Mouse (Mus musculus) heart, embryonic 16.5 days (tissue): Measurements from ENCODE around the gene Gadd45g. TPM values are rescaled to one million over a fixed set of nuclear protein-coding genes. Genes with fewer than 3 reads are reported as not detected.
"Not testable (repeated sequence)": the region's sequence is repeated elsewhere in the genome, so short reads cannot be mapped to it uniquely, and the experiment has no call there.

Experiments
- ATAC-seq: fragments of 200-750 bp; cut with Nextera tagmentation; replicated peaks from 2 replicates; pipeline ENCODE4 v1.8.0; 2017; ENCODE audit warnings: moderate number of reproducible peaks; ENCODE audit not compliant: insufficient read depth, low FRiP score; ENCODE audit errors: extremely low read depth
- H3K27ac ChIP-seq: fragments of 300-500 bp; sonication (generic); 2 replicates; pipeline ENCODE4 v1.5.1; 2014; ENCODE audit warnings: mild to moderate bottlenecking, low read length, control low read depth, moderate library complexity
- H3K27me3 ChIP-seq: fragments of 300-500 bp; sonication (generic); 2 replicates; pipeline ENCODE4 v1.6.1; 2014; ENCODE audit warnings: low read length, mixed read lengths; ENCODE audit not compliant: control insufficient read depth, insufficient read depth
- H3K36me3 ChIP-seq: fragments of 300-500 bp; sonication (generic); 2 replicates; pipeline ENCODE4 v1.6.1; 2014; ENCODE audit not compliant: control insufficient read depth, insufficient read depth
- H3K4me1 ChIP-seq: fragments of 300-500 bp; sonication (generic); 2 replicates; pipeline ENCODE4 v1.6.1; 2014; ENCODE audit warnings: low read length, mixed read lengths; ENCODE audit not compliant: control insufficient read depth, insufficient read depth
- H3K4me2 ChIP-seq: fragments of 300-500 bp; sonication (generic); 2 replicates; pipeline ENCODE4 v1.6.1; 2014; ENCODE audit warnings: low read depth, mild to moderate bottlenecking, control low read depth, low read length
- H3K4me3 ChIP-seq: fragments of 300-500 bp; sonication (generic); 2 replicates; pipeline ENCODE4 v1.5.1; 2014; ENCODE audit warnings: mild to moderate bottlenecking, control low read depth, low read length
- H3K9ac ChIP-seq: fragments of 300-500 bp; sonication (generic); 2 replicates; pipeline ENCODE4 v1.6.1; 2014; ENCODE audit warnings: low read length, control low read depth
- H3K9me3 ChIP-seq: fragments of 300-500 bp; sonication (generic); replicated peaks from 2 replicates; pipeline ENCODE4 v1.6.1; 2016; ENCODE audit warnings: low read length; ENCODE audit not compliant: control insufficient read depth
- WGBS: fragments of 180-500 bp; shearing (Covaris S2); extraction: QIAGEN DNeasy Blood & Tissue Kit; methylation state at CpG from one replicate; pipeline ENCODE4 v1.1.7; 2014; 5-methylcytosine and 5-hydroxymethylcytosine counted together
- polyA plus RNA-seq: library from polyadenylated mRNA; unstranded; fragments of >200 nt; fragmentation: Nextera tagmentation; extraction: Ambion mirVana; gene quantifications from 2 replicates; pipeline ENCODE4 v1.2.1, GENCODE M21; 2015

Gadd45g gene
- polyA plus RNA-seq, 1 experiment from 2014 or later = 43.1 TPM

DNA sequence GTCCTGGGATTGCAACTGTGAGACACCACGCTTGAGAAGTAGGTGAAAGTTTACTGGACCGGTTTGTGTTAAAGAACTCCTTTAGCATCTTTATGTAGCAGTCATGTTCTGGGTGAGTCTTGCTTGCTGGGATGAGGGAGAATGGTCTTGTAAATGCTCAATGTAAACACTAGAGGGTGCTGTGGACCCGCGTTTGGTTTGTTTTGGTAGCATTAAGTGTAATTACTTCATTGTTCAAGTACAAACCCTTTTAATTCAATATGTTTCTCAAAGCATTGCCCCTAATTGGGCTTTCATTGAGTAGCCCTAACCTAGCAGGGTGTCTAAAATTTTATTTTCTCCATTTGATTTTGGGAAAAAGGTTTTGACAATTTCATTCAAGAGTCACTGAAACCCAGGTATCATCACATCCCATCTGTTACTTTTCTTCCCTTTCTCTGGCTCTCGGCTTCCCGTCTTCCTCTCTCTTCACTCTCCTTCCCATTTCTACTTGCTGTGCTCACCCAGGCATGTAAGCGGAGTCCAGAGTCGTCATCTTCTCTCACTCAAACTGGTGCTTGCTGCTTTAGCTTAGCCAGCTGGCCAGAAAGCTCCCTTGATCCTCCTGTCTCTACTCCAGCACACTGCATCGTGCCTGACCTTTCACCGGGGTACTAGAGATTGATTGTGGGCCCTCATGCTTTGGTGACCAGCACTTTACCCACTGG, 15.6 kb upstream of the Gadd45g start:
- 29% methylated on average over 10 of the region's 10 CpGs for WGBS

DNA sequence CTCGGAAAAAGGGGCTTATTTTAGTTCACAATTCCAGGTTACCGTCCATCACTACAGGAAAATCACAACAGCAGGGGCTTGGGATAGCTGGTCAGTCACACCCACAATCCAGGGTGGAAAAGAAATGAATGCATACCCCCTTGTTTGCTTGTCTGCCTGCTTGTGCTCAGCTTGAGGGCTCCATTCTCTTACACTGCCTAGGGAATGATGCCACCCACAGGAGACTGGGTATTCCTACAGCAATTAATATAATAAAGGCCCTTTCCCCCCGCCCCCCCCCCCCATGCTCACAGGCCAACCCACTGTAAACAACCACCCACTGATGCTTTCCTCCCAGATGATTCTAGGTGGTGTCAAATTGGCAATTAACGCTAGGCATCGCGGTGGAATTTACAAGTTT, 14.0 kb upstream of the Gadd45g start:
- no peak overlapping the region for H3K9ac ChIP-seq
- peaks cover 4% of the 10 kb centered on the region for H3K4me1 ChIP-seq
- no peaks in the 10 kb centered on the region for H3K9me3 ChIP-seq
- ATAC-seq = no peak
- no peaks in the 10 kb centered on the region for H3K27me3 ChIP-seq
- H3K27ac ChIP-seq = no peak overlapping the region
- no peaks in the 10 kb centered on the region for H3K36me3 ChIP-seq
- H3K4me3 ChIP-seq = no peak overlapping the region
- no peak overlapping the region for H3K4me2 ChIP-seq
- 79% methylated on average over 6 of the region's 6 CpGs for WGBS

More for the DNA sequence above, 15.6 kb upstream of the Gadd45g start:
- Histone ChIP-seq H3K4me3 (no peak overlapping the region), H3K27me3 (no peaks in the 10 kb centered on the region), H3K36me3 (no peaks in the 10 kb centered on the region), H3K27ac (no peak overlapping the region), H3K4me2 (no peak overlapping the region), H3K4me1 (peaks cover 4% of the 10 kb centered on the region), H3K9me3 (no peaks in the 10 kb centered on the region), H3K9ac (no peak overlapping the region)
- ATAC-seq = no peak

DNA sequence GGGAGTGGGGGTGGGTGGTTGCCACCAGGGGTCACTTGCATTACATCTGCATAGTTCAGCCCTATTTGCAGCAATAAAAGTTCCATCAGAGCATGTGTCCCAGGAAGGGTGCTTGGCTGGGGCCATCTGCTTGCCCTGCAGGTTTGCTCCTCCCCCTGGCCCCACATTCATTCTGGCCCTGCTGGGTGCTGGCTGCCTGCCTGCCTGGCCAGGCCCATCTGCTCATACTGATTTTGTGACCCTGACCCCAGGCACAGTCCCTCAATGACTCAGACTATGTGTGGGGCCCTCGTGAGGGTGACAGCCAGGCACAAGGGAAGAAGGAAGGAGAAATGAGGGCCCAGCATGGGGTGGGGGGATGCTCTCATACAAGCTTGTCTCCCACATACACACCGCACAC, 12.9 kb upstream of the Gadd45g start:
- 60% methylated on average over 2 of the region's 2 CpGs for WGBS
- peaks cover 4% of the 10 kb centered on the region for H3K4me1 ChIP-seq
- no peaks in the 10 kb centered on the region for H3K27me3 ChIP-seq
- H3K9me3 ChIP-seq = no peaks in the 10 kb centered on the region
- H3K9ac ChIP-seq = no peak overlapping the region
- H3K4me3 ChIP-seq = no peak overlapping the region
- H3K27ac ChIP-seq = no peak overlapping the region
- no peaks in the 10 kb centered on the region for H3K36me3 ChIP-seq
- H3K4me2 ChIP-seq = no peak overlapping the region
- no peak for ATAC-seq

DNA sequence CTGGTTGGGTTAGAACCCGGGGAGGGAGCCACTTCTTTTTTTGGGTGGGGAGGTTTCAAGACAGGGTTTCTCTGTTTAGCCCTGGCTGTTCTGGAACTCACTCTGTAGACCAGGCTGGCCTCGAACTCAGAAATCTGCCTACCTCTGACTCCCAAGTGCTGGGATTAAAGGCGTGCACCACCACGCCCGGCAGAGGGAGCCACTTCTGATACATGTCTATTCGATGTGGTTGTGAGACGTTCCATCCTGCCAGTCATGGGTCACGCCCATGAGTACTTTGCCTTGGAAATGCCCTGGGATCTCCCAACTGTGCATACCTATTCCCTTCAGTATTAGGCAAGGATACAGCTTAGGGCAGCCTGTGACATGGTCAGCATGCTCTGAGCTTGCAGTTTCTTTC, 12.5 kb upstream of the Gadd45g start:
- H3K9ac ChIP-seq, ATAC-seq, H3K27me3 ChIP-seq, H3K27ac ChIP-seq, H3K4me1 ChIP-seq, H3K4me2 ChIP-seq, H3K36me3 ChIP-seq, H3K9me3 ChIP-seq, H3K4me3 ChIP-seq: not testable (repeated sequence)
- 71% methylated on average over 8 of the region's 8 CpGs for WGBS

DNA sequence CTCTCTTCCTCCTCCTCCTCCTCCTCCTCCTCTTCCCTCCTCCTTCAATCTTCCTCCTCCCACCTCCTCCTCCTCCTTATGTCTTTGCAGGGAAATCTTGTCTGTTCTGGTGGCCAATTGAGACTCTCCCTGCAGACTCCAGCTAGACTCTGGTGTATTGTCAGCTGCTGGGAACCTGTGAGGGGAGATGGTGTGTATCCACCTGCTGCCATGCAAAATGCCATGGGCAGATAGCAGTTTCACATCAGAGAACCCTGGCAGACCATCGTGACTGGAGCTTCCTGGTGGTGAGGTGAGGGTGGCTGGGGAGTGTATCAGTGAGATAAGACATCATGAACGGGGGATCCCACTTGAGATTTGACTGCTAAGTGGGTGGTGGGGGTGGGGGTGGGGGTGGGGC, 12.0 kb upstream of the Gadd45g start:
- Histone ChIP-seq H3K4me3 (no peak overlapping the region), H3K4me2 (no peak overlapping the region), H3K27ac (no peak overlapping the region), H3K36me3 (no peaks in the 10 kb centered on the region), H3K4me1 (peaks cover 4% of the 10 kb centered on the region), H3K27me3 (peaks cover 2% of the 10 kb centered on the region; the same call in 1 of the 2 replicates), H3K9ac (no peak overlapping the region), H3K9me3 (no peaks in the 10 kb centered on the region)
- WGBS = 18% methylated on average over 2 of the region's 2 CpGs
- no peak for ATAC-seq

DNA sequence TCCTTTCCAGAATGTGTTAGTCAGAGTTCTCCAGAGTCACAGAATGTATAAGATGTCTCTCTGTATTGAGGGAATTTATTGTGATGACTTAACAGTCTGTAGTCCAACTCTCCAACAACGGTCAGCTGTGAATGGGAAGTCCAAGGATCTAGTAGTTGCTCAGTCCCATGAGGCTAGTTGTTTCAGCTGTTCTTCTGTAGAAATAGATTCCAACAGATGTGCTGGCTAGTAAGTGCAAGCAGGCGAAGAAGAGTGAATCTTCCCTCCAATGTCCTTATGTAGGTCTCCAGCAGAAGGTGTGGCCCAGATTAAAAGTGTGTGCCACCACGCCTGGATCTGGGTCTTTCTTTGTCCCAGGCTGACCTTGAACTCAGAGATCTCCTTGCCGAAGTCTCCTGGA, 11.3 kb upstream of the Gadd45g start:
- H3K27ac ChIP-seq, H3K4me2 ChIP-seq, H3K36me3 ChIP-seq, H3K9me3 ChIP-seq, H3K4me1 ChIP-seq, H3K9ac ChIP-seq, ATAC-seq, H3K4me3 ChIP-seq, H3K27me3 ChIP-seq: not testable (repeated sequence)
- WGBS = 78% methylated on average over 4 of the region's 4 CpGs

DNA sequence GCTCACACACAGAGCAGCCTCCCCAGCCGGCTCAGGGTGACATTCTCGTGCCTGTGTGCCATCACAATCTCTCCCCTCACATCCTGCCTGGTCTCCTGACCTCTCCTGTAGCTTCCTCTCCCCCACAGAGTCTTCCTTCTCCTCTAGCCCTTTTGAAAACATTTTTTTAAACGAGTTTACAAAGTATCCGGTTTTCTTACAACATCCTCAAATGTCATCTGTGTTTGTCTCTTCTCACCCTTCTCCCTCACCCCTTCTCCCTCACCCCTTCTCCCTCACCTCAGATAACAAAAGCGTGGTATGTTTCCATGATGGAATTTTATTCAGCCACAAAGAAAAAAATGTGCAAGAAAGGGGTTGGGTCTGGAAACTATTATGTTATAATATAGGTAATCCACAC, 9.1 kb upstream of the Gadd45g start:
- Histone ChIP-seq H3K9me3 (no peaks in the 10 kb centered on the region), H3K4me2 (no peak overlapping the region), H3K4me3 (no peak overlapping the region), H3K27ac (no peak overlapping the region), H3K36me3 (no peaks in the 10 kb centered on the region), H3K4me1 (peaks cover 13% of the 10 kb centered on the region), H3K9ac (no peak overlapping the region), H3K27me3 (peaks cover 9% of the 10 kb centered on the region)
- WGBS = 19% methylated on average over 5 of the region's 5 CpGs
- no peak for ATAC-seq

DNA sequence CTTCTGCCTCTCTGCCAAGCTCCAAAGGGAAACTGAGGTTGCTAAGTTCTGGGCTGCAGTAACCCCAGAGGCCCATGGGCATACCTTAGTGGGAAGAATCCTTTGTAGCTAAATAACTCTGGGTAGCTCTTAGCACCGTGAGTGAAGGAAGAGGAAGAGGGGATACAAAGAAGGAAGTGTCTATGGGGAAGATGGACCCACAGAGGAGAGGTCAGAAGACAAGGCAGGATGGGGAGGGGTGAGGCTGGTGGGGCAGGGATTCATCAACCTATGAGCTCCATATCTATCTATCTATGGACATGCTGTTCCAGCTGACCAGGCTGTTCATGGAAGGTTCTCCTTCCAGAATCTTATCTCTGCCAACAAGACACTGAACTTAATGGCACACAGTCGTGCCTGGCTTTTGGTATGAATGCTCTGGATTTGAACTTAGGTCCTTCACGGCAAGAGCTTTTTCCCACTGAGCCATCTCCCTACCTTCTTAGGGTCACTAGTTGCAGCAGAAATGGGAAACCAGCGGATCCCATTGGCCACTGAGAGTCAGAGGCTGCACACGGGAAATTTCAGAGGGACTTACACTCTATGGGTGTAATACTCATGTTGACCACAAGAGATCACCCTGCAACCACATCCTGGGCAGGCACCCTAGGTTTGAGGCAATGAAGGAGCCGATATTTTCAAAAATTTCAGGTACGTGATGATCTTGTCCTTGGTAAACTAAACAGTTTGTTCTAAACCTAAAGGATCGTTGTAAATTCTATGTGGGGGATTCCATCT, 7.0 kb upstream of the Gadd45g start:
- Histone ChIP-seq H3K4me1 (peaks cover 19% of the 10 kb centered on the region), H3K36me3 (no peaks in the 10 kb centered on the region), H3K27ac (no peak overlapping the region), H3K9ac (no peak overlapping the region), H3K4me3 (no peak overlapping the region), H3K4me2 (no peak overlapping the region), H3K9me3 (no peaks in the 10 kb centered on the region), H3K27me3 (peaks cover 9% of the 10 kb centered on the region)
- 16% methylated on average over 8 of the region's 8 CpGs for WGBS
- ATAC-seq = no peak

DNA sequence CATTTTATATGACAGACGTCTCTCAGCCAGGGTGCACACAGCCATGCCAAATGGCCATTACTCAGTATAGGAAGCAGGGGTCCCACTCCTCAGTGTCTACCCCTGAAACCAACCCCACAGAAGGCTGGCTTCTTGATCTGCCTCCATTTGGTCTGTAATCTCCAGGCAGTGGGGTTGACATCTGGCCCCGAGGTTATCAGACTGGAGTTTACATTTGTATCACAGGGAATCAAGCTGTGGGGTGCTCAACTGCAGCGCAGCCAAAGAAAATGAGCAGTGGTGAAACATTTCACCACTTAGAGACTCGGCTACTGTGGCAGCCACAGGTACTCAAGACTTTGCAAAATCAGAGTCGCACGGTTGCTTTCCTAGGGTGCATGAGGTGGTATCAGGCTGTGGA, 5.8 kb upstream of the Gadd45g start:
- H3K27me3 ChIP-seq = peaks cover 9% of the 10 kb centered on the region
- peaks cover 17% of the 10 kb centered on the region for H3K4me1 ChIP-seq
- H3K4me2 ChIP-seq = no peak overlapping the region
- ATAC-seq = no peak
- H3K4me3 ChIP-seq = no peak overlapping the region
- no peaks in the 10 kb centered on the region for H3K36me3 ChIP-seq
- H3K27ac ChIP-seq = no peak overlapping the region
- WGBS = 32% methylated on average over 6 of the region's 6 CpGs
- H3K9me3 ChIP-seq = no peaks in the 10 kb centered on the region
- no peak overlapping the region for H3K9ac ChIP-seq
